Mouse (Mus musculus) CH12.LX (cell line): Measurements from ENCODE around the gene Aqr. TPM values are rescaled to one million over a fixed set of nuclear protein-coding genes. Genes with fewer than 3 reads are reported as not detected.

ENCODE experiments used
- DNase-seq: peaks from one replicate; pipeline ENCODE4 v3.0.0-alpha.2; 2013; ENCODE audit errors: extremely low read depth
- H3K27ac ChIP-seq: 2 replicates; pipeline ENCODE4 v1.5.1; 2012; ENCODE audit warnings: low read depth, mild to moderate bottlenecking, control low read depth, moderate library complexity; ENCODE audit not compliant: insufficient read depth
- H3K27me3 ChIP-seq: replicated peaks from 2 replicates; pipeline ENCODE3; 2012; ENCODE audit warnings: inconsistent platforms
- H3K36me3 ChIP-seq, 2 experiments: replicated peaks in 1 of 2; 2 replicates each; pipeline versions ENCODE3 to v1.6.1; 2012; ENCODE audit warnings: inconsistent platforms in 1 of 2, low read length in 1 of 2, mild to moderate bottlenecking in 1 of 2, mixed read lengths in 1 of 2, moderate library complexity in 1 of 2; ENCODE audit not compliant: control insufficient read depth in 1 of 2, insufficient read depth in 1 of 2
- H3K4me1 ChIP-seq, 2 experiments: 2 replicates each; pipeline ENCODE4 v1.6.1; 2012; ENCODE audit warnings: inconsistent platforms in 1 of 2, moderate library complexity in 1 of 2; ENCODE audit not compliant: insufficient read depth in 2 of 2, control insufficient read depth in 1 of 2
- H3K4me2 ChIP-seq: 2 replicates; pipeline ENCODE4 v1.6.1; 2012; ENCODE audit warnings: low read depth, mild to moderate bottlenecking, control low read depth; ENCODE audit not compliant: poor library complexity, insufficient read depth, severe bottlenecking
- H3K4me3 ChIP-seq, 3 experiments: fragments of 150-350 bp in 1 of 3; sonication (generic) in 1 of 3; replicated peaks in 1 of 3; 2 replicates each; pipeline versions ENCODE3 to v1.5.1; 2011 to 2012; ENCODE audit warnings: low read depth in 2 of 3, low read length in 2 of 3, mild to moderate bottlenecking in 2 of 3, moderate library complexity in 2 of 3, control low read depth in 1 of 3, improper control_type of control experiment in 1 of 3, inconsistent platforms in 1 of 3, mixed read lengths in 1 of 3; ENCODE audit not compliant: poor library complexity in 1 of 3
- H3K79me2 ChIP-seq: replicated peaks from 2 replicates; pipeline ENCODE4 v1.6.1; 2012; ENCODE audit warnings: mild to moderate bottlenecking, moderate library complexity; ENCODE audit not compliant: control insufficient read depth, poor library complexity, insufficient read depth, severe bottlenecking; ENCODE audit errors: extremely low read depth
- H3K9ac ChIP-seq: 2 replicates; pipeline ENCODE4 v1.6.1; 2012; ENCODE audit warnings: low read depth, mild to moderate bottlenecking, control low read depth, moderate library complexity; ENCODE audit not compliant: insufficient read depth
- H3K9me3 ChIP-seq: replicated peaks from 2 replicates; pipeline ENCODE3; 2012; ENCODE audit warnings: low read length, inconsistent platforms, mixed read lengths
- CHD1 ChIP-seq: IDR thresholded peaks from 2 replicates; pipeline ENCODE4 v1.6.1; 2012; ENCODE audit warnings: low read depth, low read length, improper control_type of control experiment, inconsistent platforms
- CTCF ChIP-seq, 2 experiments: IDR thresholded peaks in 1 of 2; conservative IDR thresholded peaks in 1 of 2; 2 replicates each; pipeline ENCODE4 v1.5.1; 2011 to 2012; ENCODE audit warnings: low read depth in 2 of 2, low read length in 2 of 2, improper control_type of control experiment in 1 of 2, inconsistent platforms in 1 of 2, mild to moderate bottlenecking in 1 of 2, moderate library complexity in 1 of 2
- ELF1 ChIP-seq: IDR thresholded peaks from 2 replicates; pipeline ENCODE4 v1.6.1; 2014; ENCODE audit warnings: low read depth, mild to moderate bottlenecking, inconsistent platforms, low read length, improper control_type of control experiment
- EP300 ChIP-seq: IDR thresholded peaks from 2 replicates; pipeline ENCODE4 v1.6.1; 2011; ENCODE audit warnings: low read length, improper control_type of control experiment
- GABPA ChIP-seq: IDR thresholded peaks from 2 replicates; pipeline ENCODE4 v1.6.1; 2012; ENCODE audit warnings: low read depth, low read length, improper control_type of control experiment, inconsistent platforms; ENCODE audit not compliant: insufficient replicate concordance
- KAT2A ChIP-seq: IDR thresholded peaks from 2 replicates; pipeline ENCODE4 v1.6.1; 2012; ENCODE audit warnings: low read length, improper control_type of control experiment, inconsistent platforms; ENCODE audit not compliant: insufficient replicate concordance
- MAX ChIP-seq: IDR thresholded peaks from 2 replicates; pipeline ENCODE4 v1.6.1; 2011; ENCODE audit warnings: low read length, improper control_type of control experiment
- MEF2A ChIP-seq: IDR thresholded peaks from 2 replicates; pipeline ENCODE4 v1.6.1; 2014; ENCODE audit warnings: low read depth, mild to moderate bottlenecking, inconsistent platforms, low read length, improper control_type of control experiment, borderline replicate concordance
- NELFE ChIP-seq: IDR thresholded peaks from 2 replicates; pipeline ENCODE4 v1.6.1; 2011; ENCODE audit warnings: low read depth, low read length, improper control_type of control experiment
- PAX5 ChIP-seq: IDR thresholded peaks from 2 replicates; pipeline ENCODE4 v1.6.1; 2012; ENCODE audit warnings: low read length, inconsistent platforms, mixed read lengths
- RAD21 ChIP-seq: IDR thresholded peaks from 2 replicates; pipeline ENCODE4 v1.6.1; 2011; ENCODE audit warnings: low read depth, mild to moderate bottlenecking, low read length, improper control_type of control experiment, moderate library complexity
- SMC3 ChIP-seq: IDR thresholded peaks from 2 replicates; pipeline ENCODE4 v1.6.1; 2011; ENCODE audit warnings: low read depth, low read length, improper control_type of control experiment
- dilution Hi-C: fragments of 300-500 bp; cut with MboI; formaldehyde crosslinking; loops from 2 replicates; pipeline ENCODE4 v1.14.3; 2020; ENCODE audit warnings: low sequenced_read_pairs; ENCODE audit not compliant: extremely low pct_unique_long_range_greater_than_20kb, extremely low pct_ligation_motif_present
- in situ Hi-C: fragments of 300-500 bp; cut with MboI; formaldehyde crosslinking; loops from 3 replicates; pipeline ENCODE4 v1.14.3; 2019; ENCODE audit warnings: low sequenced_read_pairs, low pct_ligation_motif_present, low pct_unique_long_range_greater_than_20kb, mixed read lengths
- polyA plus RNA-seq: library from polyadenylated mRNA; unstranded; fragments of >175 nt; gene quantifications from 2 replicates; pipeline ENCODE4 v1.2.1, GENCODE M21; 2012; ENCODE audit warnings: low read depth; ENCODE audit not compliant: insufficient read length
- total RNA-seq, 2 experiments: library from RNA; depleted of rRNA; stranded (reverse); fragments of 300-350 nt in 1 of 2; fragments of >200 nt in 1 of 2; gene quantifications; 2 replicates each; pipeline ENCODE4 v1.2.3; 2012 to 2014

Aqr gene
- total and polyA plus RNA-seq, 3 experiments: 37.1 to 64.1 (median 44.0) TPM

- dilution Hi-C loops: no loop called here
- no peak for DNase-seq
- H3K4me3 ChIP-seq: no peak overlapping the region
- H3K36me3 ChIP-seq: no peaks in the 10 kb centered on the region
- in situ Hi-C loops: loop anchor here (25.0 kb wide), 1 partner anchor 179 kb away; no protein-coding TSS in a partner anchor
- no peak overlapping the region for H3K27ac ChIP-seq
- H3K79me2 ChIP-seq: no peaks in the 10 kb centered on the region
- no peak overlapping the region for H3K9ac ChIP-seq
- no peaks in the 10 kb centered on the region for H3K4me1 ChIP-seq
- no peaks in the 10 kb centered on the region for H3K27me3 ChIP-seq
- H3K4me2 ChIP-seq: no peak overlapping the region
- H3K9me3 ChIP-seq: no peaks in the 10 kb centered on the region
- TF ChIP-seq KAT2A: no peak
- TF ChIP-seq EP300: no peak
- TF ChIP-seq MAX: no peak
- TF ChIP-seq PAX5: no peak
These were observed 120.6 kb downstream of the Aqr start for GRCm38 (mm10) chr2:114066226-114066625.

- dilution Hi-C loops: no loop called here
- H3K36me3 ChIP-seq: no peaks in the 10 kb centered on the region
These were observed 122.8 kb downstream of the Aqr start for GRCm38 (mm10) chr2:114064004-114064403.

DNA sequence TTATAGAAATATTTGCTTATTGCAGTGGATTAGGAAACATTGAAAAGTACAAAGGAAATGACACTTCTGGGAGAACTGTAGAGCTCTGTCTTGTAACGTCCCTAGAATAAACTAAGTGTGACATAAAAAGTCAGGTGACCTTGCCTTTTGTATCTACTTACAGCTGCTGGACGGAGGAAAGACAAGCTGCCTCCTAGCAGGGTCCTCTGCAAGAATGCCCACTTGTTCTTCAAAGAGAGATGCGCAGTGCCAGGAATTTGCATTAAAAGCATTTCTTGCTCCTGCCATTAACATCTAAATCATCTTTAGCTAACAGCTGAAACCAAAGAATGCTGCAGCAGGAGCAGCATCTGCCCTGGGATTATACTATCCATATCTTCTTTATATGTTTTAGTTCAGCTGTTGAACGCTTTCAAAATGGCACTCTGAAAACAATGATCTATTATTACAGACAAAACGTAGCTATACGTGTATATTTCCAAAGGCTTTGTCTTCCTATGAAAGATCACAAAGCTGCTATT lies 126.7 kb downstream of the Aqr start:
- no peak overlapping the region for H3K9ac ChIP-seq
- no peak overlapping the region; the same call in 1 of the 2 replicates for H3K4me2 ChIP-seq
- in situ Hi-C loops (loop anchor here (25.0 kb wide), 1 partner anchor 173 kb away; no protein-coding TSS in a partner anchor), dilution Hi-C loops (no loop called here)
- H3K27ac ChIP-seq: no peak overlapping the region
- TF ChIP-seq GABPA: no peak
- TF ChIP-seq NELFE: no peak
- TF ChIP-seq CHD1: no peak
- TF ChIP-seq RAD21: no peak
- no peak for TF ChIP-seq ELF1
- no peaks in the 10 kb centered on the region for H3K79me2 ChIP-seq
- no peak for DNase-seq
- H3K27me3 ChIP-seq: no peaks in the 10 kb centered on the region
- H3K9me3 ChIP-seq: no peaks in the 10 kb centered on the region
- no peaks in the 10 kb centered on the region for H3K36me3 ChIP-seq
- H3K4me3 ChIP-seq: no peak overlapping the region
- H3K4me1 ChIP-seq: peaks cover 0 to 9% of the 10 kb centered on the region in 2 experiments; a peak in 1 of 4 replicates

More at GRCm38 (mm10) chr2:114064004-114064403, 122.8 kb downstream of the Aqr start:
- DNase-seq: peak; percentile 22
- Histone ChIP-seq H3K27me3 (no peaks in the 10 kb centered on the region), H3K9me3 (no peaks in the 10 kb centered on the region), H3K9ac (no peak overlapping the region), H3K4me2 (no peak overlapping the region), H3K4me3 (no peak overlapping the region), H3K27ac (no peak overlapping the region), H3K4me1 (peaks cover 0 to 6% of the 10 kb centered on the region in 2 experiments; a peak in 1 of 4 replicates), H3K79me2 (no peaks in the 10 kb centered on the region)
- TF ChIP-seq SMC3: peak; percentile 67
- TF ChIP-seq CTCF (conservative IDR thresholded peaks at IDR 0.05 in 1 of 2, IDR thresholded peaks at IDR 0.05 in 1 of 2; ENCODE audit: low read depth in 2 of 2, low read length in 2 of 2): peak in 1 of 2 experiments; percentile 70; a peak in 2 of 4 replicates
- peak; percentile 64 for TF ChIP-seq RAD21
- TF ChIP-seq MEF2A: no peak
- in situ Hi-C loops: loop anchor here (25.0 kb wide), 1 partner anchor 177 kb away; no protein-coding TSS in a partner anchor
